Mouse (Mus musculus): ENCODE data around the gene Esp34.

Esp34 gene

DNA sequence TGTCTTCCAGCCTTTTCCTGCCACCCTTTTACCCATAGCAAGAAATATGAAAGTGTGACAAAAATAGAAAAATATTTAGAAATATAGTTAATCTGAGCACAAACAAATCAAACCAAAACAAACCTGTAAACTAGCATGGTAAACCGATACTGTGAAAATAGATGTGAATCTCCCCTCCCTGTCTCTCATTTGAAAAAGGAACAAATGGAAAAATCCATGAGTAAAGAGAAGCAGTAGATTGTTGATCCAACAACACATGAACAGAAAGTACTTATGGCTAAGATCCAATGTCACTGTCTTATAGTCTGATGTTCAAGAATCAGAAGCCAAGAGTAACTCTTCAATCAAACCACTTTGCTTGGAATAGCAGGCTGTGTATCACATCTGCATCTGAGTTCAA is at the start of gene Esp34:
Esp34 (plus strand) TSS at position 301 of the 400 bp plus-strand sequence.
- ATAC-seq (ENCODE audit: low TSS enrichment), result no peak

DNA sequence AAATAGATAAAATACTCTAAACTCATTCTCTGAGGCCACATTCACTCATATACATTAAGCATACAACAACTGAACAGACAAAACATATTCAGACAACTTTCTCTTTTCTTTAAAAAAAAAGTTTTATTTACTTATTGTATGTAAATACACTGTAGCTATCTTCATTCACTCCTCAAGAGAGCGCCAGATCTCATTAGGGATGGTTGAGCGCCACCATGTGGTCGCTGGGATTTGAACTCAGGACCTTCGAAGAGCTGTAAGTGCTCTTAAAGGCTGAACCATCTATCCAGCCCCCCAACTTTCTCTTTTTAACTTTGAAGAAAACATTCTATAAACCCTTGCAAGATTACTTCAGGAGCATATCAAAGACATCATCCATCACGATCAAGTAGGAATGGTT is 8.5 kb downstream of the Esp34 start:
- no peak for ATAC-seq (ENCODE audit: low TSS enrichment)

Measured in frontal cortex, adult (tissue).